Mouse (Mus musculus) erythroblast, adult 5-6 weeks (primary cell): Measurements from ENCODE around the gene Yjefn3. TPM values are rescaled to one million over a fixed set of nuclear protein-coding genes. Genes with fewer than 3 reads are reported as not detected.

Source experiments
- ATAC-seq: replicated peaks from 2 replicates; pipeline ENCODE4 v1.8.0; 2016; ENCODE audit warnings: moderate number of reproducible peaks, mild to moderate bottlenecking, moderate TSS enrichment, inconsistent platforms; ENCODE audit not compliant: poor library complexity, low FRiP score, severe bottlenecking
- total RNA-seq, 2 experiments: library from RNA; stranded (forward) in 1 of 2; stranded (reverse) in 1 of 2; fragments of 150-400 nt in 1 of 2; fragments of 200-764, 138-1000 nt in 1 of 2; gene quantifications; 2 replicates each; pipeline versions ENCODE4 v1.2.3 to v1.2.4; 2015 to 2017; ENCODE audit warnings: low replicate concordance in 2 of 2

The Yjefn3 gene
- total RNA-seq, 2 experiments from 2014 or later: not detected

GRCm38 (mm10) chr8:69850926-69851506 lies 51.5 kb downstream of the Yjefn3 start:
- ATAC-seq: peak; percentile 84

- peak; percentile 70 for ATAC-seq
Measured at GRCm38 (mm10) chr8:69849899-69850298, 52.6 kb downstream of the Yjefn3 start.

DNA sequence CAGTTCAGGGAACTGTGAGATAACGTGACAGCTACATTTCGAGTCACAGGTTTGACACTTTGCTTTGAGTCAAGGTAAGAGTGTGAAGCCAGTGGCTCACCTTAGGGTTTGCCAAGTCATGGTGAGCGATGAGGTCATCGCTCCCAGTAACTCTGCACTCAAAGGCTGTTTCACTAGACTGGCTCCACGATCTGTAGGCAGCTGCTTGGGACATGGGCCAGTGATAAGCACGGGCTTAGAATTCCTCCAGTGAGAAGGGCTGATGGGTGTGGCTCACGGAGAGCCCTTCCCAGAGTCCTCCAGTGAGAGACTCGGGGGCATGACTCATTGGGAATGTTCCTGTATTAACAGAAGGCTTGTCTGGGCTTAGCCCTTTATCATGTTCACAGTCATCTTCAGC lies 53.6 kb downstream of the Yjefn3 start:
- 0 out of 2 replicates have a peak, but pooled peaks have one; percentile 44 for ATAC-seq

- ATAC-seq: no peak
Measured at GRCm38 (mm10) chr8:69847167-69848065, 55.1 kb downstream of the Yjefn3 start.

Other genes starting within 250 kb of the Yjefn3 start
- not detected in 2 replicates for gene Zfp964, start 248.2 kb downstream of the Yjefn3 start, total RNA-seq (2015; ENCODE audit: low replicate concordance)
- gene Zfp964, start 248.2 kb downstream of the Yjefn3 start, total RNA-seq (2017; ENCODE audit: low replicate concordance): 0.09 and 0.14 TPM in 2 replicates
- 10.7 and 15.6 TPM in 2 replicates for gene Zfp869, start 192.0 kb downstream of the Yjefn3 start, total RNA-seq (2015; ENCODE audit: low replicate concordance)
- 23.1 and 30.1 TPM in 2 replicates for gene Zfp869, start 192.0 kb downstream of the Yjefn3 start, total RNA-seq (2017; ENCODE audit: low replicate concordance)
- gene Zfp963, start 152.7 kb downstream of the Yjefn3 start, total RNA-seq (2015; ENCODE audit: low replicate concordance): 5.2 and 7.1 TPM in 2 replicates
- gene Zfp963, start 152.7 kb downstream of the Yjefn3 start, total RNA-seq (2017; ENCODE audit: low replicate concordance): 3.2 and 3.7 TPM in 2 replicates
- not detected in 2 replicates for gene Gm20422, start 127.8 kb downstream of the Yjefn3 start, total RNA-seq (2015; ENCODE audit: low replicate concordance)
- gene Gm20422, start 127.8 kb downstream of the Yjefn3 start, total RNA-seq (2017; ENCODE audit: low replicate concordance): 2.9 TPM in 1 of 2 replicates, not detected in the other
- 9.2 and 9.4 TPM in 2 replicates for gene Atp13a1, start 111.5 kb downstream of the Yjefn3 start, total RNA-seq (2015; ENCODE audit: low replicate concordance)
- 3.7 and 3.9 TPM in 2 replicates for gene Atp13a1, start 111.5 kb downstream of the Yjefn3 start, total RNA-seq (2017; ENCODE audit: low replicate concordance)
- 13.1 and 14.0 TPM in 2 replicates for gene Zfp866, start 111.5 kb downstream of the Yjefn3 start, total RNA-seq (2015; ENCODE audit: low replicate concordance)
- gene Zfp866, start 111.5 kb downstream of the Yjefn3 start, total RNA-seq (2017; ENCODE audit: low replicate concordance): 21.1 and 28.6 TPM in 2 replicates
- 14.2 and 20.1 TPM in 2 replicates for gene Gmip, start 94.0 kb downstream of the Yjefn3 start, total RNA-seq (2015; ENCODE audit: low replicate concordance)
- gene Gmip, start 94.0 kb downstream of the Yjefn3 start, total RNA-seq (2017; ENCODE audit: low replicate concordance): 15.5 and 24.4 TPM in 2 replicates
- 0.77 and 1.3 TPM in 2 replicates for gene Lpar2, start 80.3 kb downstream of the Yjefn3 start, total RNA-seq (2015; ENCODE audit: low replicate concordance)
- 0.28 and 0.85 TPM in 2 replicates for gene Lpar2, start 80.3 kb downstream of the Yjefn3 start, total RNA-seq (2017; ENCODE audit: low replicate concordance)
- 1.5 and 2.1 TPM in 2 replicates for gene Pbx4, start 70.2 kb downstream of the Yjefn3 start, total RNA-seq (2015; ENCODE audit: low replicate concordance)
- 2.8 TPM in 1 of 2 replicates, not detected in the other for gene Pbx4, start 70.2 kb downstream of the Yjefn3 start, total RNA-seq (2017; ENCODE audit: low replicate concordance)
- not detected in 2 replicates for gene Cilp2, start 15.0 kb downstream of the Yjefn3 start, total RNA-seq (2015; ENCODE audit: low replicate concordance)
- not detected in 2 replicates for gene Cilp2, start 15.0 kb downstream of the Yjefn3 start, total RNA-seq (2017; ENCODE audit: low replicate concordance)
- gene Tssk6, start 528 bp downstream of the Yjefn3 start, total RNA-seq (2015; ENCODE audit: low replicate concordance): not detected in 2 replicates
- gene Tssk6, start 528 bp downstream of the Yjefn3 start, total RNA-seq (2017; ENCODE audit: low replicate concordance): 0.28 and 0.94 TPM in 2 replicates
- 16.1 and 18.2 TPM in 2 replicates for gene Ndufa13, start 154 bp downstream of the Yjefn3 start, total RNA-seq (2015; ENCODE audit: low replicate concordance)
- gene Ndufa13, start 154 bp downstream of the Yjefn3 start, total RNA-seq (2017; ENCODE audit: low replicate concordance): 27.2 and 32.9 TPM in 2 replicates
- gene Gatad2a, start 93.7 kb upstream of the Yjefn3 start, total RNA-seq (2015; ENCODE audit: low replicate concordance): 22.8 and 30.2 TPM in 2 replicates
- 25.7 and 31.8 TPM in 2 replicates for gene Gatad2a, start 93.7 kb upstream of the Yjefn3 start, total RNA-seq (2017; ENCODE audit: low replicate concordance)
- 24.0 and 33.9 TPM in 2 replicates for gene Mau2, start 140.0 kb upstream of the Yjefn3 start, total RNA-seq (2015; ENCODE audit: low replicate concordance)
- gene Mau2, start 140.0 kb upstream of the Yjefn3 start, total RNA-seq (2017; ENCODE audit: low replicate concordance): 47.4 and 49.5 TPM in 2 replicates
- gene Sugp1, start 140.1 kb upstream of the Yjefn3 start, total RNA-seq (2015; ENCODE audit: low replicate concordance): 8.2 and 10.6 TPM in 2 replicates
- 15.6 and 22.6 TPM in 2 replicates for gene Sugp1, start 140.1 kb upstream of the Yjefn3 start, total RNA-seq (2017; ENCODE audit: low replicate concordance)
- 2.3 TPM in 1 of 2 replicates, not detected in the other for gene Tm6sf2, start 170.2 kb upstream of the Yjefn3 start, total RNA-seq (2015; ENCODE audit: low replicate concordance)
- gene Tm6sf2, start 170.2 kb upstream of the Yjefn3 start, total RNA-seq (2017; ENCODE audit: low replicate concordance): 2.9 TPM in 1 of 2 replicates, not detected in the other
- not detected in 2 replicates for gene Hapln4, start 180.7 kb upstream of the Yjefn3 start, total RNA-seq (2015; ENCODE audit: low replicate concordance)
- not detected in 2 replicates for gene Hapln4, start 180.7 kb upstream of the Yjefn3 start, total RNA-seq (2017; ENCODE audit: low replicate concordance)
- not detected in 2 replicates for gene Ncan, start 218.2 kb upstream of the Yjefn3 start, total RNA-seq (2015; ENCODE audit: low replicate concordance)
- gene Ncan, start 218.2 kb upstream of the Yjefn3 start, total RNA-seq (2017; ENCODE audit: low replicate concordance): not detected in 2 replicates
- gene Nr2c2ap, start 228.6 kb upstream of the Yjefn3 start, total RNA-seq (2015; ENCODE audit: low replicate concordance): 4.8 and 5.4 TPM in 2 replicates
- gene Nr2c2ap, start 228.6 kb upstream of the Yjefn3 start, total RNA-seq (2017; ENCODE audit: low replicate concordance): 1.4 and 1.5 TPM in 2 replicates
- 8.1 and 16.3 TPM in 2 replicates for gene Rfxank, start 236.4 kb upstream of the Yjefn3 start, total RNA-seq (2015; ENCODE audit: low replicate concordance)
- gene Rfxank, start 236.4 kb upstream of the Yjefn3 start, total RNA-seq (2017; ENCODE audit: low replicate concordance): 9.7 and 10.2 TPM in 2 replicates
- gene Borcs8, start 236.8 kb upstream of the Yjefn3 start, total RNA-seq (2015; ENCODE audit: low replicate concordance): 2.1 and 16.7 TPM in 2 replicates
- gene Borcs8, start 236.8 kb upstream of the Yjefn3 start, total RNA-seq (2017; ENCODE audit: low replicate concordance): 15.5 and 30.7 TPM in 2 replicates
- gene Mef2b, start 237.0 kb upstream of the Yjefn3 start, total RNA-seq (2015; ENCODE audit: low replicate concordance): not detected in 2 replicates
- not detected in 2 replicates for gene Mef2b, start 237.0 kb upstream of the Yjefn3 start, total RNA-seq (2017; ENCODE audit: low replicate concordance)